Mouse (Mus musculus): ENCODE measurements around the gene Trim65. TPM values are rescaled to one million over a fixed set of nuclear protein-coding genes. Genes with fewer than 3 reads are reported as not detected.
A peak's percentile ranks its signal among the peaks of the same experiment; 100 is the strongest.
"Not testable (repeated sequence)": the region's sequence is repeated elsewhere in the genome, so short reads cannot be mapped to it uniquely, and the experiment has no call there.

The Trim65 gene
- polyA plus RNA-seq, 1 experiment from 2014 or later: 6.5 TPM

- H3K4me1 ChIP-seq (ENCODE audit: control insufficient read depth, insufficient read depth, low read length): peaks cover 55% of the 10 kb centered on the region
Measured at GRCm38 (mm10) chr11:116098711-116099460, 32.0 kb downstream of the Trim65 start.

GRCm38 (mm10) chr11:116096213-116097108 is 34.5 kb downstream of the Trim65 start:
- Histone ChIP-seq H3K27ac (ENCODE audit: low read length) (no peak overlapping the region), H3K9me3 (replicated peaks; ENCODE audit: control insufficient read depth, low read length) (peaks cover 4% of the 10 kb centered on the region), H3K27me3 (ENCODE audit: control insufficient read depth, insufficient read depth, low read length) (no peaks in the 10 kb centered on the region), H3K4me2 (ENCODE audit: low read depth, low read length) (no peak overlapping the region), H3K36me3 (ENCODE audit: control insufficient read depth, insufficient read depth) (no peaks in the 10 kb centered on the region), H3K9ac (ENCODE audit: low read length) (no peak overlapping the region), H3K4me3 (ENCODE audit: low read length) (no peak overlapping the region), H3K4me1 (ENCODE audit: control insufficient read depth, insufficient read depth, low read length) (peaks cover 39% of the 10 kb centered on the region)
- WGBS: 80% methylated on average over 5 of the region's 5 CpGs
- no peak for ATAC-seq (replicated peaks; ENCODE audit: extremely low read depth, insufficient read depth, low FRiP score)

More at GRCm38 (mm10) chr11:116098711-116099460, 32.0 kb downstream of the Trim65 start:
- no peaks in the 10 kb centered on the region for H3K27me3 ChIP-seq (ENCODE audit: control insufficient read depth, insufficient read depth, low read length)
- no peaks in the 10 kb centered on the region for H3K36me3 ChIP-seq (ENCODE audit: control insufficient read depth, insufficient read depth)
- WGBS: 63% methylated on average over 14 of the region's 14 CpGs
- H3K4me2 ChIP-seq (ENCODE audit: low read depth, low read length): no peak overlapping the region
- H3K4me3 ChIP-seq (ENCODE audit: low read length): no peak overlapping the region
- H3K9ac ChIP-seq (ENCODE audit: low read length): peak overlapping the region; percentile 36; the same call in 1 of the 2 replicates
- H3K27ac ChIP-seq (ENCODE audit: low read length): peak overlapping the region; percentile 98
- ATAC-seq (replicated peaks; ENCODE audit: extremely low read depth, insufficient read depth, low FRiP score): no peak
- peaks cover 4% of the 10 kb centered on the region for H3K9me3 ChIP-seq (replicated peaks; ENCODE audit: control insufficient read depth, low read length)

- H3K4me3 ChIP-seq (ENCODE audit: low read length): no peak overlapping the region
- no peak overlapping the region for H3K4me2 ChIP-seq (ENCODE audit: low read depth, low read length)
- H3K9me3 ChIP-seq (replicated peaks; ENCODE audit: control insufficient read depth, low read length): peaks cover 4% of the 10 kb centered on the region
- no peaks in the 10 kb centered on the region for H3K36me3 ChIP-seq (ENCODE audit: control insufficient read depth, insufficient read depth)
- no peak overlapping the region for H3K9ac ChIP-seq (ENCODE audit: low read length)
- peak overlapping the region; percentile 58 for H3K27ac ChIP-seq (ENCODE audit: low read length)
- 46% methylated on average over 3 of the region's 3 CpGs for WGBS
- no peak for ATAC-seq (replicated peaks; ENCODE audit: extremely low read depth, insufficient read depth, low FRiP score)
- H3K27me3 ChIP-seq (ENCODE audit: control insufficient read depth, insufficient read depth, low read length): no peaks in the 10 kb centered on the region
- H3K4me1 ChIP-seq (ENCODE audit: control insufficient read depth, insufficient read depth, low read length): peaks cover 30% of the 10 kb centered on the region
Measured at GRCm38 (mm10) chr11:116095573-116095972, 35.4 kb downstream of the Trim65 start.

GRCm38 (mm10) chr11:116093771-116094565 is 37.0 kb downstream of the Trim65 start:
- peaks cover 4% of the 10 kb centered on the region for H3K9me3 ChIP-seq (replicated peaks; ENCODE audit: control insufficient read depth, low read length)
- H3K27ac ChIP-seq (ENCODE audit: low read length): peak overlapping the region; percentile 86
- H3K4me3 ChIP-seq (ENCODE audit: low read length): no peak overlapping the region
- H3K27me3 ChIP-seq (ENCODE audit: control insufficient read depth, insufficient read depth, low read length): no peaks in the 10 kb centered on the region
- 29% methylated on average over 16 of the region's 16 CpGs for WGBS
- H3K4me1 ChIP-seq (ENCODE audit: control insufficient read depth, insufficient read depth, low read length): peaks cover 14% of the 10 kb centered on the region
- no peak overlapping the region for H3K9ac ChIP-seq (ENCODE audit: low read length)
- peak; percentile 56 for ATAC-seq (replicated peaks; ENCODE audit: extremely low read depth, insufficient read depth, low FRiP score)
- H3K4me2 ChIP-seq (ENCODE audit: low read depth, low read length): no peak overlapping the region; the same call in 1 of the 2 replicates
- H3K36me3 ChIP-seq (ENCODE audit: control insufficient read depth, insufficient read depth): no peaks in the 10 kb centered on the region

- not testable (repeated sequence) for H3K4me2 ChIP-seq (ENCODE audit: low read depth, low read length); H3K9ac ChIP-seq (ENCODE audit: low read length); H3K9me3 ChIP-seq (replicated peaks; ENCODE audit: control insufficient read depth, low read length); H3K27me3 ChIP-seq (ENCODE audit: control insufficient read depth, insufficient read depth, low read length); ATAC-seq (replicated peaks; ENCODE audit: extremely low read depth, insufficient read depth, low FRiP score); H3K27ac ChIP-seq (ENCODE audit: low read length); H3K4me3 ChIP-seq (ENCODE audit: low read length); H3K36me3 ChIP-seq (ENCODE audit: control insufficient read depth, insufficient read depth)
- 90% methylated on average over 6 of the region's 6 CpGs for WGBS
- H3K4me1 ChIP-seq (ENCODE audit: control insufficient read depth, insufficient read depth, low read length): peaks cover 15% of the 10 kb centered on the region
Measured at GRCm38 (mm10) chr11:116092959-116093358, 38.0 kb downstream of the Trim65 start.

GRCm38 (mm10) chr11:116091591-116091990 is 39.3 kb downstream of the Trim65 start:
- whole genome bisulfite sequencing: 86% methylated on average over 6 of the region's 6 CpGs
- Histone ChIP-seq H3K36me3 (ENCODE audit: control insufficient read depth, insufficient read depth) (no peaks in the 10 kb centered on the region), H3K9me3 (replicated peaks; ENCODE audit: control insufficient read depth, low read length) (peaks cover 2% of the 10 kb centered on the region)

GRCm38 (mm10) chr11:116089545-116089944 is 41.4 kb downstream of the Trim65 start:
- Histone ChIP-seq H3K4me2 (ENCODE audit: low read depth, low read length) (no peak overlapping the region), H3K9ac (ENCODE audit: low read length) (no peak overlapping the region), H3K4me1 (ENCODE audit: control insufficient read depth, insufficient read depth, low read length) (peaks cover 27% of the 10 kb centered on the region), H3K36me3 (ENCODE audit: control insufficient read depth, insufficient read depth) (no peaks in the 10 kb centered on the region), H3K4me3 (ENCODE audit: low read length) (no peak overlapping the region), H3K27ac (ENCODE audit: low read length) (no peak overlapping the region), H3K27me3 (ENCODE audit: control insufficient read depth, insufficient read depth, low read length) (no peaks in the 10 kb centered on the region), H3K9me3 (replicated peaks; ENCODE audit: control insufficient read depth, low read length) (no peaks in the 10 kb centered on the region)
- 92% methylated on average over 6 of the region's 6 CpGs for WGBS
- no peak for ATAC-seq (replicated peaks; ENCODE audit: extremely low read depth, insufficient read depth, low FRiP score)

More at GRCm38 (mm10) chr11:116091591-116091990, 39.3 kb downstream of the Trim65 start:
- H3K4me3 ChIP-seq (ENCODE audit: low read length): no peak overlapping the region
- no peak overlapping the region for H3K9ac ChIP-seq (ENCODE audit: low read length)
- H3K4me2 ChIP-seq (ENCODE audit: low read depth, low read length): no peak overlapping the region
- no peak for ATAC-seq (replicated peaks; ENCODE audit: extremely low read depth, insufficient read depth, low FRiP score)
- no peaks in the 10 kb centered on the region for H3K27me3 ChIP-seq (ENCODE audit: control insufficient read depth, insufficient read depth, low read length)
- H3K4me1 ChIP-seq (ENCODE audit: control insufficient read depth, insufficient read depth, low read length): peaks cover 19% of the 10 kb centered on the region
- H3K27ac ChIP-seq (ENCODE audit: low read length): no peak overlapping the region

- 61% methylated on average over 11 of the region's 11 CpGs for WGBS
Measured at GRCm38 (mm10) chr11:116088741-116089394, 42.1 kb downstream of the Trim65 start.

More at GRCm38 (mm10) chr11:116088741-116089394, 42.1 kb downstream of the Trim65 start:
- no peak for ATAC-seq (replicated peaks; ENCODE audit: extremely low read depth, insufficient read depth, low FRiP score)
- Histone ChIP-seq H3K27me3 (ENCODE audit: control insufficient read depth, insufficient read depth, low read length) (no peaks in the 10 kb centered on the region), H3K4me2 (ENCODE audit: low read depth, low read length) (no peak overlapping the region), H3K4me1 (ENCODE audit: control insufficient read depth, insufficient read depth, low read length) (peaks cover 24% of the 10 kb centered on the region), H3K9me3 (replicated peaks; ENCODE audit: control insufficient read depth, low read length) (no peaks in the 10 kb centered on the region), H3K9ac (ENCODE audit: low read length) (no peak overlapping the region), H3K36me3 (ENCODE audit: control insufficient read depth, insufficient read depth) (peaks cover under 1% of the 10 kb centered on the region), H3K27ac (ENCODE audit: low read length) (no peak overlapping the region), H3K4me3 (ENCODE audit: low read length) (no peak overlapping the region)
